Mouse (Mus musculus) T-cell, adult 2 months (primary cell): ENCODE measurements around the gene Cyth2.

Experiments
- DNase-seq: peaks from one replicate; pipeline ENCODE4 v3.0.0; 2022; ENCODE audit warnings: low spot score

Cyth2 gene

DNA sequence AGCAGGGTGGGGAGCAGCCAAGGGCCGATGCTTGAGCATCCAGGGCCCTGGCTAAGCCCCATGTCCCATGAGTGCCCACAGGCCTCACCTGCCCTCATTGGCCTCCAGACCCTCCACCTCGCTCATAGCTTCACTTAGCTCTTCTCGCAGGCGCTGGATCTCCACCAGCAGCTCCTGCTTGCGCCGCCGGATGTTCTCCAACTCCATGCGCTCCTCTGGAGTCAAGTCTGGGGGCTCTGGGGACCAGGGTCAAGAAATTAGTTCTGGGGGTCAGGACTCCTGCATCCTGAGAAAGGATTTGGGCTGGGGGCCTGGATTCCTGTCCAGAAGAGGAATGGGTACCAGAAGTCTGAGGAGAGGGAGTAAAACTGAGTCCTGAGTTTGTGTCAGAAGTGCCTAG lies 1.5 kb downstream of the Cyth2 start:
- DNase-seq, result no peak

GRCm38 (mm10) chr7:45809276-45810075 lies 4.9 kb downstream of the Cyth2 start:
- DNase-seq, result no peak

DNA sequence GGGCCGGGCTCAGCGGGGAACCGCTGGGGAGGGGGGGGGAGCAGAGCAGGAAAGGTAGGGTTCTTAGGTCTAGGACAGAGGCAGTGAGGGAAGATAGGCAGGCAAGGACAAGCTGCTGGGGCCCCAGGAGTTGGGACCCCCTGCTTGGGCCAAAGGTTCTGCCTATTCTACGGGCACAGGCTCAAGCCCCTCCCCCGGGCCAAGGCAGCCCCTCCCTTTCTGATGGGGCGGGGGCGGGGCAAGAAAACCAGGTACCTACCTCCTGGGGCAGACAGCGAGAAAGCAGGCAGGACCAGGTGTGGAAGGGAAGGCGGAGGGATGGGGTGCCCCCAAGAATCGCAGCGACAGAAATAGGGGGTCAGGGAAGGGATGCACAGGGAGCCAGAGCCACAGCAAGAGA lies 5.9 kb downstream of the Cyth2 start:
- no peak for DNase-seq

- DNase-seq, result no peak
These were observed 8.4 kb downstream of the Cyth2 start for GRCm38 (mm10) chr7:45805941-45806340.

DNA sequence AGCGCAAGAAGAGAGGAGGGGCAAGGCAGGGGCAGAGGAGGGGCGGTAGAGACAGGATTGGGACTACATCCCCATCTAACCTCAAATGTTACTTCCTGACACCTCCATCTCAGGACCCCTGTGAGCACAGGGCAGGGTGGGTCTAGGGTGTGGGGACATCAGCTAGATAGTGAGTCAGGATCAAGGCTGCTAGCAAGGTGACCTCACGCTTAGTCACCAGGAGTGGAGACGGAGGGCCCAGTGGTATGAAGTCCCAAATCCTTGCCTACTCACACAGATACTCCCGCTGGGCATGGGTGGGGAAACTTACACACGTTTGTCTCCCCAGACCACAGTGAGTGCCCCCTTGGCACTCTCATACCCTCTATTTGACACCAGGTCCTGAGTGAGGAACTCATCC lies 11.8 kb downstream of the Cyth2 start:
- no peak for DNase-seq

- peak; percentile 88 for DNase-seq
These were observed 13.0 kb downstream of the Cyth2 start for GRCm38 (mm10) chr7:45801348-45801747.

DNA sequence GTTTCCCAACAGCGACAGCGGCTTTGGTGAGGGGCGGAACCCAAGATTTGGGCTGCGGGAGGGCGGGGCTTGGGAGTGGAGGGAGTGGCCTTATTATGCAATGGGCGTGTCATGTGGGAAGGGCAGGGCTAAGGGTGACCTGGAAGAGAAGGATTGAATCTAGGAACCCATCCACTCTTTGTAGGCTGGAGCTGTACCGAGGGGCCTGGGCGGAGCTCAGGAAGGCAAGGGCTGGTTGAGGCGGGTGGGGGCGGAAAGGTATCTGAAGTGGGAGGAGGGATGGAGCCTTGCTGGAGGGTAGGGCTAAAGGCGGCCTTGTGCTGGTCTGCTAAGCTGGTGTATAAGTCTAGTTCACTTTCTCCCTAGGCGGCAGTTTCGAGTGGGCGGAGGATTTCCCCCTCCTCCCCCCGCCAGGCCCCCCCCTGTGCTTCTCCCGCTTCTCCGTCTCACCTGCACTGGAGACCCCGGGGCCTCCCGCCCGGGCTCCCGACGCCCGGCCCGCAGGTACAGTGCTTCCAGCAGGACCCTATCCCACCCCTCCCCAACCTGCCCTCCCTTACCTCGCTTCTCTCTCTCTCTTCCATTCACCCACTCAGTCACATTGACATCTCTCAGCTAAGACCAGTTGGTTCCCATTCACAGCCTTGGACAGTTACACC lies 13.7 kb downstream of the Cyth2 start:
- peak; percentile 41 for DNase-seq

DNA sequence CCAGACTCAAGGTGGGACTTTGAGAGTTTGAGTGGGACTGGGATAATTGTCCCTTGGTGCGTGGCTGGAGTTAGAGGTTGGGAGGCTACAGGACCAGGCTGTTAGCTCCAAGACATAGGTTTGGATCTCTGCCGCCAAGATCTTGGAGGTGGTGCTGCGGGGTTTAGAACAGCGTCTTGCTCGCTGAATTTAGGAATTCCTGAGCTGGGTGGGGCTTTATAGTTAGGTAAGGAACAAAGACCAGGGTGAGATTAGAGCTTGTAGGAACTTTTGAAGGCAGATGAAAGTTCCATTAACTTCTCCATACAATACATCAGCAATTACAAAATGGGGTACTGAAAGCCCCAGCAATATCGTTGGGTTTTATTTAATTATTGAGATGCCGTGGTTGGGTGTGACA lies 14.4 kb downstream of the Cyth2 start:
- DNase-seq, result no peak

DNA sequence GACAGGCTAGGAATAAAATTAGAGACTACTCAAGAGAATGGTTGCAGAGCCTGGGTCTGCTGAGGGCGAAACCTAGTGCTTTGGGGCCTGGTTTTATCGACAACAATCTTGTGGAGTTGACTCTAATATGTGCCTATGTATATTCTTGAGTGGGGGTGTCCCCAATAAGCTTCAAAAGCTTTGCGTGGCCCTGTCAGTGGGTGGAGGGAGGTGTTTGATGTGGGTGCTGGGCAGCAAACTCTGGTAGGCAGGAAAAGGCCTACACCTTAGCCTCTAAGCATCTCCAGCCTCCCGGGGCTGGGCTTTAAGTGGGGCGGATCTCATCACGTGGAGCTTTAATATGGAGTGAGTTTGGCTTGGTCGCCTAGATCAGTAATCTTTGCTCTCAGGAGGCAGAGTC lies 15.4 kb downstream of the Cyth2 start:
- DNase-seq, result peak; percentile 64

- DNase-seq, result peak; percentile 40
These were observed 15.9 kb downstream of the Cyth2 start for GRCm38 (mm10) chr7:45798511-45798836.

DNA sequence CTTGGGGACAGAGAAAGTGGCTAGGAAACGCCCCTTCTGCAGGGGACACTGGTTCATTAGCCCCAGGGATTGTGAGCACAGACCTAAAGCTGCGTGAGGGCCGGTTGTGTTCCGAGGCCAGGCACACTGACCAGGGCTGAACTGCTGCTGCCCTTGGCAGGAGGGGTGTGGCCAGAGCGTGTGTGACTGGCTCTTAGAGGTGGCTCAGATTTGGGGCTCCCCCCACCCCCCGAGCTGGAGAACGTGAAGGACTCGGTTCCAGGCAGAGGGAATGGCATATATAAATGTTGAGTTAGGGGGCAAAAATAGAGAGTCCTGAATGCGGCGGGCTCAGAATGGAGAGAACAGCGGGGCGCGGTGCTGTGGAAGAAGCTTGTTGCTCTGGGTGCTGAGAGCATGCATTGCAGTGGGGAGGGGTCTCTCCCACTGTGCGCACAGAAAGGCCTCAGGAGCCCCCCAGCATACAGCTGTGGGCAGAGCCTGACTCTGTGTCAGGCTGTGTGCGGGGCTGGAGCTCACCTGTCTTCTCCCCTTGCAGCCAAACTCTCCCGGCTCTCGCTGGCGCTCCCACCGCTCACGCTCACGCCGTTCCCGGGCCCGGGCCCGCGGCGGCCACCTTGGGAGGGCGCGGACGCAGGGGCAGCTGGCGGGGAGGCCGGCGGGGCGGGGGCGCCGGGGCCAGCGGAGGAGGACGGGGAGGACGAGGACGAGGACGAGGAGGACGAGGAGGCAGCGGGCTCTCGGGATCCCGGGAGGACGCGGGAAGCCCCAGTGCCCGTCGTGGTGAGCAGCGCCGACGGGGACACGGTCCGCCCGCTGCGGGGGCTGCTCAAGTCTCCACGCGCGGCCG lies 16.5 kb downstream of the Cyth2 start:
- no peak for DNase-seq

GRCm38 (mm10) chr7:45796950-45797349 lies 17.4 kb downstream of the Cyth2 start:
- no peak for DNase-seq

DNA sequence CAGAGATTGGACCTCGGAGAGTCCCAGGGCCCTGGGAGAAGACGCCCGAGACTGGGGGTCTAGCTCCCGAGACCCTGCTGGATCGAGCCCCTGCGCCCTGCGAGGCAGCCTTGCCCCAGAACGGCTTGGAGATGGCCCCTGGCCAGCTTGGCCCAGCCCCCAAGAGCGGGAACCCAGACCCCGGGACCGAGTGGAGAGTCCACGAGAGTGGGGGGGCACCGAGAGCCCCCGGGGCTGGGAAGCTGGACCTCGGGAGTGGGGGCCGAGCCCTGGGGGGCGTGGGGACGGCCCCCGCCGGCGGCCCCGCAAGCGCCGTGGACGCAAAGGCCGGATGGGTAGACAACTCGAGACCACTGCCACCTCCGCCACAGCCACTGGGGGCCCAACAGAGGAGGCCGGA lies 19.4 kb downstream of the Cyth2 start:
- DNase-seq, result no peak

DNA sequence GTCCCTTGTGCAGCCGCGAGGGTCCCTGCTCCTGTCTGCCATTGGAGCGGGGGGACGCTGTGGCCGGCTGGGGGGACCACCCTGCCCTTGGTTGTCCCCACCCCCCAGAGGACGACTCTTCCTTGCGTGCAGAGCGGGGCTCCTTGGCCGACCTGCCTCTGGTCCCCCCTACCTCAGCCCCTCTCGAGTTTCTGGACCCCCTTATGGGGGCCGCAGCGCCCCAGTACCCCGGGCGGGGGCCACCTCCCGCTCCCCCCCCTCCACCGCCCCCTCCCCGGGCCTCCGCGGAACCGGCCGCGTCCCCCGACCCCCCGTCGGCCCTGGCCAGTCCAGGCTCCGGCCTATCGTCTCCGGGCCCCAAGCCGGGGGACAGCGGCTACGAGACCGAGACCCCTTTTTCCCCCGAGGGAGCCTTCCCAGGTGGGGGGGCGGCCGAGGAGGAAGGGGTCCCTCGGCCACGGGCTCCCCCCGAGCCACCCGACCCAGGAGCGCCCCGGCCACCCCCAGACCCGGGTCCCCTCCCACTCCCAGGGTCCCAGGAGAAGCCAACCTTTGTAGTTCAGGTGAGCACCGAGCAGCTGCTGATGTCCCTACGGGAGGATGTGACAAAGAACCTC lies 20.3 kb downstream of the Cyth2 start:
- DNase-seq, result no peak

DNA sequence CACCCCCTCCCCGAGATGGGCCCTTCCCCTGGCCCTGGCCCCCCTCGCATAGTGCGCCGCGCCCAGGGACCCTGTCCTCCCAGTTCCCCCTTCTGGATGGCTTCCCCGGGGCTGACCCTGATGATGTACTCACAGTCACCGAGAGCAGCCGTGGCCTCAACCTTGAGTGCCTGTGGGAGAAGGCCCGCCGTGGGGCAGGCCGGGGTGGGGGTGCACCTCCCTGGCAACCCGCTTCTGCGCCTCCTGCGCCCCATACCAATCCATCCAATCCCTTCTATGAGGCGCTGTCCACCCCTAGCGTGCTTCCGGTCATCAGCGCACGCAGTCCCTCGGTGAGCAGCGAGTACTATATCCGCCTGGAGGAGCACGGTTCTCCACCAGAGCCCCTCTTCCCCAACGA lies 21.1 kb downstream of the Cyth2 start:
- DNase-seq, result no peak

- no peak for DNase-seq
These were observed 22.5 kb downstream of the Cyth2 start for GRCm38 (mm10) chr7:45791756-45792490.

GRCm38 (mm10) chr7:45790721-45791120 lies 23.7 kb downstream of the Cyth2 start:
- no peak for DNase-seq

DNA sequence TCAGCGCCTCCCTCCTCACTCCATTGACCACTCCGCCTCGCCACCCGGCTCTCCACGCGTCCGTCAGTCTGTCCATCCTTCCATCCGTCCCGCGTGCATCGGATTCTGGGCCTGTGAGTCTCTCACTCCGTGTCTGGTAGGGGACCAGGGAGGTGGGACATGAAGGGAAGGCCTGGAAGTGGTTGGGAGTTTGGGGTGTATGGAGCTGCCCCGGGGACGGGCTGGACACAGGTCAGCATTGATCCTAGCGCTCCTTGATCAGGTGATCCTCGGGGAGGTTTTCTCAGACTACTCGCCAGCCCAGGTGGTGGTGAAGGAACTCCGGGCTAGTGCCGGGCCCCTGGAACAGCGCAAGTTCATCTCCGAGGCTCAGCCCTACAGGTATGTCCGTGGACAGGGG lies 26.7 kb downstream of the Cyth2 start:
- no peak for DNase-seq

DNA sequence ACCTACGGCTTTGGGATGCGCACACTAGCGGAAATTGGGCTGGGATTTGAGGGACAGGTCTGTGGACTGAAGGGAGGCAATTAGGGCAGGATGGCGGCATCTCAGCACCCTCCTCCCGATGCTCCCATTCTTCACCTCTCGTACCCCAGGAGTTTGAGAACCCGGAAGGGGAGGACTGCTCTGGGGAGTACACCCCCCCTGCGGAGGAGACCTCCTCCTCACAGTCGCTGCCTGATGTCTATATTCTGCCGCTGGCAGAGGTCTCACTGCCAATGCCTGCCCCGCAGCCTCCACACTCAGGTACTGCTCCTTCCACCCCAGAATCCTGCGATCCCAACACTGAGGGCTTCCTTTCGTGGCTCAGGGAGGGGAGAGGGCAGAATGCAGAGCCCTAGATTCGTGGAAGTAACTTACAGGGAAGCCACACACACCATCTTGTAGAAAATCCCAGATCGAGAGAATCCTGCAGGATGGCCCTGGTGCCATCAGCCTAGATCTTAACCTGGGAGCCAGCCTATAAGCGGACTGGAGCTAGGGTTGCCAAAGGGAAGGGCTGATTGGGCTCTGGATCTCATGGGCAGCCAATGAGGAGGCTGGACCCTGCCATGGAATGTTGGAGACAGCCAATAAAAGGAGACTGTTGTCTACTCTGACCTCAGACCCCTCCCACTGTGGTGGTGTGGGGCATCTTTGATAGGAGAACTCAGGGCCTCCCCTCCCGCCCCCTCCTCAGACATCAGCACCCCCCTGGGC lies 27.5 kb downstream of the Cyth2 start:
- no peak for DNase-seq

GRCm38 (mm10) chr7:45786136-45786578 lies 28.2 kb downstream of the Cyth2 start:
- no peak for DNase-seq
